Mouse (Mus musculus) kidney, adult 2 months (tissue): ENCODE results near the gene Cox20. TPM values are rescaled to one million over a fixed set of nuclear protein-coding genes. Genes with fewer than 3 reads are reported as not detected.
"Not testable (repeated sequence)": the region's sequence is repeated elsewhere in the genome, so short reads cannot be mapped to it uniquely, and the experiment has no call there.

Source experiments
- DNase-seq: peaks from one replicate; pipeline ENCODE4 v3.0.0; 2021
- H3K27ac ChIP-seq: fragments of 200-500 bp; 2 replicates; pipeline ENCODE4 v1.5.1; 2012; ENCODE audit warnings: low read depth, low read length, control low read depth, inconsistent platforms; ENCODE audit not compliant: insufficient read depth
- H3K27me3 ChIP-seq: fragments of 200-500 bp; replicated peaks from 2 replicates; pipeline ENCODE4 v1.6.1; 2012; ENCODE audit warnings: mild to moderate bottlenecking, moderate library complexity, low read length, inconsistent platforms; ENCODE audit not compliant: control insufficient read depth, insufficient read depth
- H3K36me3 ChIP-seq: fragments of 200-500 bp; 2 replicates; pipeline ENCODE4 v1.6.1; 2012; ENCODE audit warnings: mild to moderate bottlenecking, moderate library complexity, low read length, inconsistent platforms; ENCODE audit not compliant: control insufficient read depth, insufficient read depth
- H3K4me1 ChIP-seq: fragments of 200-500 bp; 2 replicates; pipeline ENCODE4 v1.6.1; 2011; ENCODE audit warnings: low read length; ENCODE audit not compliant: control insufficient read depth, insufficient read depth
- H3K4me3 ChIP-seq: fragments of 200-500 bp; 2 replicates; pipeline ENCODE4 v1.5.1; 2011; ENCODE audit warnings: mild to moderate bottlenecking, low read depth, low read length, control low read depth; ENCODE audit not compliant: insufficient read depth
- CTCF ChIP-seq: fragments of 200-500 bp; conservative IDR thresholded peaks from 2 replicates; pipeline ENCODE4 v1.5.1; 2011; ENCODE audit warnings: low read depth, mild to moderate bottlenecking, control low read depth, low read length, moderate library complexity, mixed read lengths; ENCODE audit not compliant: insufficient read depth, insufficient read length
- POLR2A ChIP-seq: fragments of 200-500 bp; IDR thresholded peaks from one replicate; pipeline ENCODE4 v1.6.1; 2011; ENCODE audit warnings: low read depth, low read length, control low read depth
- WGBS: fragments of 180-500 bp; shearing (Covaris S2); methylation state at CpG from one replicate; pipeline ENCODE4 v1.1.7; 2018; 5-methylcytosine and 5-hydroxymethylcytosine counted together
- polyA plus RNA-seq: library from polyadenylated mRNA; depleted of rRNA; stranded (reverse); fragments of >200 nt; gene quantifications from 2 replicates; pipeline ENCODE4 v1.2.3, GENCODE M21; 2012

Gene Cox20
- polyA plus RNA-seq, 1 experiment: 54.6 TPM

GRCm38 (mm10) chr1:178283946-178284720 is 34.8 kb upstream of the Cox20 start:
- H3K27ac ChIP-seq: no peak overlapping the region
- H3K27me3 ChIP-seq: no peaks in the 10 kb centered on the region
- no peaks in the 10 kb centered on the region for H3K36me3 ChIP-seq
- 65% methylated on average over 2 of the region's 2 CpGs for WGBS
- H3K4me3 ChIP-seq: no peak overlapping the region
- H3K4me1 ChIP-seq: no peaks in the 10 kb centered on the region
- TF ChIP-seq CTCF (no peak), POLR2A (no peak)
- no peak for DNase-seq

- TF ChIP-seq CTCF (no peak), POLR2A (no peak)
- DNase-seq: no peak
- Histone ChIP-seq H3K36me3 (no peaks in the 10 kb centered on the region), H3K27ac (no peak overlapping the region), H3K4me1 (no peaks in the 10 kb centered on the region), H3K27me3 (no peaks in the 10 kb centered on the region), H3K4me3 (no peak overlapping the region)
- 70% methylated on average over 8 of the region's 8 CpGs for WGBS
These were observed 31.2 kb upstream of the Cox20 start for GRCm38 (mm10) chr1:178287601-178288176.

- no peaks in the 10 kb centered on the region for H3K27me3 ChIP-seq
- TF ChIP-seq POLR2A (no peak), CTCF (no peak)
- 58% methylated on average over 3 of the region's 3 CpGs for WGBS
- H3K36me3 ChIP-seq: no peaks in the 10 kb centered on the region
- DNase-seq: no peak
- H3K4me3 ChIP-seq: no peak overlapping the region
- no peak overlapping the region for H3K27ac ChIP-seq
- H3K4me1 ChIP-seq: no peaks in the 10 kb centered on the region
These were observed 27.2 kb upstream of the Cox20 start for GRCm38 (mm10) chr1:178291716-178292115.

GRCm38 (mm10) chr1:178294051-178294450 is 24.9 kb upstream of the Cox20 start:
- Histone ChIP-seq H3K27me3 (no peaks in the 10 kb centered on the region), H3K36me3 (no peaks in the 10 kb centered on the region), H3K4me3 (no peak overlapping the region), H3K4me1 (no peaks in the 10 kb centered on the region), H3K27ac (no peak overlapping the region)
- TF ChIP-seq CTCF (no peak), POLR2A (no peak)
- WGBS: 100% methylated on average over 1 of the region's 1 CpGs
- DNase-seq: no peak

GRCm38 (mm10) chr1:178301261-178301660 is 17.7 kb upstream of the Cox20 start:
- not testable (repeated sequence) for DNase-seq, H3K27ac ChIP-seq, H3K36me3 ChIP-seq, H3K4me3 ChIP-seq, H3K27me3 ChIP-seq, H3K4me1 ChIP-seq
- WGBS: 93% methylated on average over 2 of the region's 2 CpGs

GRCm38 (mm10) chr1:178303425-178303824 is 15.5 kb upstream of the Cox20 start:
- Histone ChIP-seq H3K4me1 (no peaks in the 10 kb centered on the region), H3K27ac (no peak overlapping the region), H3K27me3 (no peaks in the 10 kb centered on the region), H3K36me3 (no peaks in the 10 kb centered on the region), H3K4me3 (no peak overlapping the region)
- WGBS: 22% methylated on average over 3 of the region's 3 CpGs
- no peak for TF ChIP-seq POLR2A
- TF ChIP-seq CTCF: peak; percentile 83
- DNase-seq: peak; percentile 75

GRCm38 (mm10) chr1:178309487-178309886 is 9.4 kb upstream of the Cox20 start:
- no peak for TF ChIP-seq CTCF
- TF ChIP-seq POLR2A: no peak
- no peaks in the 10 kb centered on the region for H3K4me1 ChIP-seq
- DNase-seq: no peak
- H3K27me3 ChIP-seq: no peaks in the 10 kb centered on the region
- H3K27ac ChIP-seq: no peak overlapping the region
- no peaks in the 10 kb centered on the region for H3K36me3 ChIP-seq
- no peak overlapping the region for H3K4me3 ChIP-seq
- WGBS: 51% methylated on average over 2 of the region's 2 CpGs
